Mouse (Mus musculus) gastrocnemius, postnatal 36 days (tissue): Measurements from ENCODE around the gene Zfp36l1. TPM values are rescaled to one million over a fixed set of nuclear protein-coding genes. Genes with fewer than 3 reads are reported as not detected.
A peak's percentile ranks its signal among the peaks of the same experiment; 100 is the strongest.

ENCODE experiments used
- DNase-seq, 2 experiments: peaks; one replicate each; pipeline ENCODE4 v3.0.0; 2022
- intact Hi-C: fragments of 180-260 bp; cut with DNase I; formaldehyde crosslinking; loops from one replicate; pipeline ENCODE4 v1.15.1; 2025
- long read RNA-seq, 2 experiments: library from polyadenylated mRNA; stranded (forward); transcript quantifications; one replicate each; pipeline ENCODE4 v2.0.0; 2021
- total RNA-seq, 2 experiments: library from RNA; stranded (reverse); gene quantifications; 2 replicates each; pipeline ENCODE4 v1.2.3; 2021

The Zfp36l1 gene
- 10 to 100 TPM; 25.0 to 29.8 TPM for total RNA-seq
- long read RNA-seq, experiment 1, partial matches to known transcripts: 0 of 5 reads
- long read RNA-seq, experiment 1, other reads (novel, unspliced or antisense): 4 of 5 reads
- long read RNA-seq, experiment 2, partial matches to known transcripts: 0 of 2 reads
- long read RNA-seq, experiment 2, other reads (novel, unspliced or antisense): 0 of 2 reads

DNA sequence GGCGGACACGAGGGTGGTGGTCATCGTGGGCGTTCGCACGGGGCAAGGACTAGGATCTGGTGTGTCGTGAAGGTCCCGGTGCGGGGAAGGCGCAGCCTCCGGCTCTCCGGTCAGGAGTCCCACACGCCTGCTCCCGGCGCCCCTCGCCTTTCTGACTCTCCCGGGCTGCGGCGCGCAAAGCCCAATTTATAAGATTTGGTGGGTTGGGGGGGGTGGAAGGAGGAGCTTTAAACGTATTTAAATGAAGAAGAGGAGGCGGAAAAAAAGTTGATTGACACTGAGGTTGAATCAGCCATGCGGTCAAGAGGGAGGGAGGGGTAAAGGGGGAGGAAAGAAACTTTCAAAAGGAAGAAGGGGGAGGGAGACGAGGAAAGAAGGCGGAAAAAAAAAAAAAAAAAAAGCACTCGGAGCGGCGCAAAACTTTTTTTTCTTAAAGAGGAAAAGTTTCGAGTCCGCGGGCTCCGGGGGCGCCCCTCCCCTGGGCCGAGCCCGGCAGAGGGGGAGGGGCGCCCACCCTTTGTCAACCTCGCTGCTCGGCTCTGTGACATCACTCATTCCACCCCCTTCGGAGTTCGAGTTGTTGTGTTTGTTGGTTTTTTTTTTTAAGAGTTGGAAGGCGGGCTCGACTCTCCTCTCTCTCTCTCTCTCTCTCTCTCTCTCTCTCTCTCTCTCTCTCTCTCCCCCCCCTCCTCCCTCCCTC is at the start of gene Zfp36l1:
Gene Zfp36l1, minus strand, starts transcription at position 162 of the 700 bp plus-strand sequence.
- DNase-seq: peak; percentile 92
- intact Hi-C loops: loop anchor here (5.0 kb wide), 1 partner anchor 501 kb away; no protein-coding TSS in a partner anchor

DNA sequence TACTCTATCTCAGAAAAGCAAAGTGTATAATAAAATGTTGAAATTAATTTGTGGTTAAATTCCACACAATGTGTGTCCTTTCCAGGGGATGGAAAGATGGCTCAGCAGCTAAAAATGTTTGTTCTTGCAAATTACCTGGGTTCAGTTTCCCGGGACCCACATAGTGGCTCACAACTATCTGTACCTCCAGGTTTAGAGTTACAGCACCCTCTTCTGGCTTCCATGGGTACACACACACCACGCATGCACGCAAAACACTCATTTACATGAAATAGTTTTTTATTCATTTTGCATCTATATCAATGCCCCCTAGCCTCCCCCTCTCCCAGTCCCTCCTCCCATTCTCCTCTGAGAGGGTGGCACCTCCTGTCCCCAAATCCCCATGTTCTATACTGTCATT is 49.6 kb upstream of the Zfp36l1 start:
- intact Hi-C loops: loop anchor here (5.0 kb wide), 1 partner anchor 565 kb away; no protein-coding TSS in a partner anchor
- DNase-seq: no peak

DNA sequence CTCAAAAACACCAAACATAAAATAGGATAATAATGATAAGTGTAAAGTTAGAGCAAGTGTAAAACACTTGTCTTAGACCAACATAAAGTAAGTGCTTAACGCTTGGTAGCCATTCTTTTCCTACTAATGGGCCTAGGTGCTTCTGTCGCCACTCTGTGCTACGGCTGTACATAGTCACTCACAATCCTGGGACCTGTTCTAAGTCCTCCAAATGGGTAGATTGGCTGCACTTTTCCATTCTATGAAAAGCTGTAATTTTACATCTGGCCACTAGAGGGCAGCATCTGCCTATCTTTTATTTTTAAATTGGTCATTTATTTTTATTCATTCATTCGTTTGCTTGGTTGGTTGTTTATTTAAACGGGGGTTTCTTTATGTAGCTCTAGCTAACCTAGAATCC is 44.9 kb upstream of the Zfp36l1 start:
- DNase-seq: no peak
- intact Hi-C loops: loop anchor here (2.0 to 5.0 kb wide), 2 partner anchors 39 to 230 kb away; no protein-coding TSS in a partner anchor

DNA sequence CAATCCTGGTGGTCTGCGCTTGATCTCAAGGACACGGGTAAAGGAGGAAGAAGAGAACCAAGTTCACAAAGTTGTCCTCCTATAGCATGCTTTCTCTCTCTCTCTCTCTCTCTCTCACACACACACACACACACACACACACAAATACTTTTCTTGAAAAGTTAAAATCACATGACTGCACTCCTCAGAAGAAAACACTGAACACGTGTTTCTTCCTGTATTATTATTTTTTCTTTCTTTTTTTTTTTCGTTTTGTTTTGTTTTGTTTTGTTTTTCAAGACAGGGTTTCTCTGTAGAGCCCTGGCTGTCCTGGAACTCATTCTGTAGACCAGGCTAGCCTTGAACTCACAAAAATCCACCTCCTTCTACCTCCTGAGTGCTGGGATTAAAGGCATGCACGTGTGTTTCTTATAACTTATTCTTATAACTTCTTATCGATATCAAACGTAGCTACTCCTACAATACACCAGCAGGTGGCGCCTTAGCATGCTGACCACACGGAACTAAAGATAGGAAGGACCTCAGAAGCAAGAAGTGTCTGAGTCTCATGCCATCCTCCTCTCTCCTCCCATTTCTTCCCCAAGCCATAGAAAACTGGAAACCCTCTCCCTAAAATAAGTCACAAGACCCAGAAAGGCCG is 41.0 kb upstream of the Zfp36l1 start:
- intact Hi-C loops: no loop called here
- DNase-seq: peak in 1 of 2 experiments; percentile 34

DNA sequence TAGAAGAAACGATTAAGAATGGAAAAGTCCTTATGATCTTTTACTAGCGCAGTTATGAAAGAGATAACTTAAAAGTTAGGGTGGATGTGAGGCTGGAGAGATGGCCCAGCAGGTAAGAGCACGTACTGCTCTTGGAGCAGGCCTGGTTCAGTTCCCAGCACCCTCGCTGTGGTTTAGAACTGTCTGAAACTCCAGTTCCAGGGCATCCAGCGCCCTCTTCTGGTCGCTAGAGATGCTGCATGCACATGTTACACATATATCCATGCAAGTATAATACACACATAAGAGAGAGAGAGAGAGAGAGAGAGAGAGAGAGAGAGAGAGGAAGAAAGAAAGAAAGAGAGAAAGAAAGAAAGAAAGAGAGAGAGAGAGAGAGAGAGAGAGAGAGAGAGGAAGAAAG is 40.3 kb upstream of the Zfp36l1 start:
- no peak for DNase-seq
- intact Hi-C loops: no loop called here

- DNase-seq: no peak
- intact Hi-C loops: no loop called here
These were observed 39.0 kb upstream of the Zfp36l1 start for GRCm38 (mm10) chr12:80151821-80152220.

DNA sequence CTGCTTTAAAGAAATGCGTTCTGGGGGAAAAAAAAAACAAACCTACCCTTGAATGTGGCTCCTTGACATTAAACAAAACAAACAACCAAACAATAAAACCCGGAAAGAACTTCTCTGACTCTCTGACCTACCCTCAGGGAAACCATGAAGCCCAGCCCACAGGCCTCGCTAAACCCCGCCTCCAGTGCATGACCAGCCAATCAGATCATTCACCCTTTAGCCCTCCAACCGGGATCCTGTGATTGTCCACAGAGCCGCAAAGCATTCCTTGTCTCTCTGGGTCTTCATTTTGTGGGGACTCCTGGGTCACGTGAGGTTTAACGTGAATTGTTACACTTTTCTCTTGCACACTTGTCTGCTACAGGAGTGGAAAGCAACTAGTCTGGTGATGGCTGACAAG is 37.8 kb upstream of the Zfp36l1 start:
- intact Hi-C loops: no loop called here
- peak in 1 of 2 experiments; percentile 32 for DNase-seq

DNA sequence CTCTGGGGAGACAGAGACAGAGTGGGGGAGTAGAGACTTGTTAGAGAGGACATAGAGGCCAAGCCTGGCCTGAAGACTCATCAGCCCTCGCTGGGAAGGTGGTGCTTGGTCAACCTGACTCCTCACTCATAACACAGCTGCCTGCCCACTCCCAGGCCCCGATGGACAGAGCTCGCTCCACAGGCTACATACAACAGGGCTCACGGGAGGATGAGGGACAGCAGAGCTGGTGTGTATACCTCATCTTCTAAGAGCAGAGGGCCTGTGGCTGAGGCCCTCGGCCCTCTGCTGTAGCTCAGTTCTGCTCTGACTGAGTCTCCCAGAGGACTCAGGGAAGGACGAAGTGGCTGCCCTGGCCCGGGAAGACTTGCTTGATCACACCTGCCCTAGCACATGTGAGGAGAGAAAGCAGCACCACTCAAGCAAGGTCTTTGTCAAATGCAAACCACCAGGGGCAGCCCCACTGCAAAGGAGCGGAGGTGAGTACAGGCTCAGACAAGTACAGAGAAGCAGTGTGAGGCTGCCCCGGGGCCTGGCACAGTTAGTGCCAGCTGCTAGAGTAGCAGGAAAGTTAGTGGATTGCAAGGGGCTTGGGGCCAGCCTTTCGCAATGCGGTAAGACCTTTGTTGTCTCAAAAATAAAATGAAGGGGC is 34.9 kb upstream of the Zfp36l1 start:
- intact Hi-C loops: no loop called here
- no peak for DNase-seq

GRCm38 (mm10) chr12:80146227-80147223 is 33.7 kb upstream of the Zfp36l1 start:
- intact Hi-C loops: no loop called here
- DNase-seq: peak; percentile 56 to 61

GRCm38 (mm10) chr12:80145365-80145764 is 32.6 kb upstream of the Zfp36l1 start:
- intact Hi-C loops: no loop called here

GRCm38 (mm10) chr12:80144846-80145245 is 32.0 kb upstream of the Zfp36l1 start:
- no peak for DNase-seq
- intact Hi-C loops: no loop called here

More at GRCm38 (mm10) chr12:80145365-80145764, 32.6 kb upstream of the Zfp36l1 start:
- no peak for DNase-seq

DNA sequence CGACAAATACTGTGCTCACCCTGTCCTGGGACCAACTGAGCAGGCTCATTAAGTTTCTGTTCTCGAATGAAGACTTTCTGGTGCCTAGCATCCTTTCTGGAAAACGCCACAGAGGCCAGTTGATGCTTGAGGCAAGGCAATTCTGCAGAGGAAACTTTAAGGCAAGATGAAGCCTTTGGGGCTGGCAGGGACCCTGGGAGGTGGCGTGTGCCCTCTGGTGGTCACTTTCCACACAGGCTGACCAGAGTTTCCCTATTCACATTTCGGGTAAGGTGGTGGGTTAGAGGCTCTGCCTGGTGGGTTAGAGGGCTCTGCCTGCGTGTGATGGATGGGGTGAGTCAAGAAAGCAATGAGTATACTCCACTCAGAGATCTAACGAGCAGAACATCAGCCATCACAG is 28.7 kb upstream of the Zfp36l1 start:
- DNase-seq: peak; percentile 45 to 49
- intact Hi-C loops: loop anchor here (2.0 kb wide), 1 partner anchor 783 kb away; no protein-coding TSS in a partner anchor

- intact Hi-C loops: loop anchor here (2.0 kb wide), 1 partner anchor 782 kb away; no protein-coding TSS in a partner anchor
- DNase-seq: no peak
These were observed 28.2 kb upstream of the Zfp36l1 start for GRCm38 (mm10) chr12:80141011-80141410.

GRCm38 (mm10) chr12:80137744-80138143 is 24.9 kb upstream of the Zfp36l1 start:
- intact Hi-C loops: loop anchor here (5.0 kb wide), 1 partner anchor 605 kb away; no protein-coding TSS in a partner anchor
- DNase-seq: no peak

- no peak for DNase-seq
- intact Hi-C loops: loop anchor here (5.0 kb wide), 1 partner anchor 605 kb away; no protein-coding TSS in a partner anchor
These were observed 24.4 kb upstream of the Zfp36l1 start for GRCm38 (mm10) chr12:80137246-80137645.

DNA sequence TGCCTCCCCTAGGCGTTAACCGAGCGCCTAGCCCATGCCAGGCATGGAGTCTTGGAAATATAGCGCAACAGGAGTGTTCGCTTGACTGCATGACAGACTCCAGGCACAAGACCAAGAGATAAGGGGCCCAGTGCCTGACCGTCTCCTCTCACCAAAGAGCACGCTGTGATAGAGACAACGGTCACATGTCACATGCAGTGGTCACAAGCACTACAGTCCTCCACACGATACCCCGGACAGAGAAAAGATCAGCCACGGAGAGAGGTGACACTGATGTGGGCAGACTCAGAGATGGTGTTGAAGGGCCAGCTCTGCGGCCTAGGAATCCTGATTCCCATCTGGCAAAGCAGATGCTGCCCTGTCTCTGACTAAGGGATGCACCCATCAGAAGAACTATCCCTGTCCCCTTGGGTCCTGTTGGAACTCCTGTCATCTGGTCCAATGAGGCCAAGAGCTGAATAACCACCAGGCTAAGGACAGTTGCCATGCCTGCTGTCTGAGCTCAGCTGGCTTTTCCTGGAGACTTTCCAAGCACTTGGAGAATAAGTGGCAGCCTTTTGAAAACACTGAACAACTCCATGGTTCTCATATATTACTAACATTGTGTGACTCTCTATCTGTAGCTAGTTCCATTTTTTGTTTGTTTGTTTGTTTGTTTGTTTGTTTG is 23.6 kb upstream of the Zfp36l1 start:
- intact Hi-C loops: loop anchor here (5.0 kb wide), 1 partner anchor 604 kb away; no protein-coding TSS in a partner anchor

GRCm38 (mm10) chr12:80135173-80135572 is 22.4 kb upstream of the Zfp36l1 start:
- intact Hi-C loops: loop anchor here (5.0 kb wide), 1 partner anchor 603 kb away; no protein-coding TSS in a partner anchor
- DNase-seq: no peak

More for the DNA sequence above, 23.6 kb upstream of the Zfp36l1 start:
- DNase-seq: no peak

GRCm38 (mm10) chr12:80133011-80133545 is 20.3 kb upstream of the Zfp36l1 start:
- no peak for DNase-seq
- intact Hi-C loops: loop anchor here (2.0 kb wide), 2 partner anchors 18 to 520 kb away; no protein-coding TSS in a partner anchor
